Comparison of ENCODE assay signal across 23 mouse cellular contexts in the genomic region with DNA sequence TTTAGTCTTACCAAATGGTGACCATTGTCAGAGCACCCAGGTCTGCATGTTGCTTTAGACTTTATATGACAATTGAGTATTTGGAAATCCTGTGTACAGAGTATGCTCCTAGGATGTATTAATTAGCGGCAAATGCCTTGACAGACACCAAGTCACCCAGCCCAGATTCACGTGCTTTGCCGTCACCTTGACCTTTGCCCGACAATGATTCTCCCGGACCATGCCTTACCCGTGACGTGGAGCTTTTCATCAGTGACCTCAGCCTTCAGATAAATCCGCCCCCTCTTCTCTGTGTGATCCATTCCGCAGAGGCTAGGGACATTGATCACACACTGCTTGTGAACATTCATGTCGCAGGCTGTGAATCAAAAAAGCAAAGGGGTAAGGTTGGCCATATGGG.
DNase-seq lines count a peak whose midpoint lies in the region; ATAC-seq and TF ChIP-seq lines count a peak whose summit lies in the region.
"Had no signal": no experiment of that assay in that cellular context is flagged by ENCODE, and none has a peak within 500 bp of the region (broad histone marks: within the 10 kb centered on the region; RNA-seq: fewer than 3 reads in every experiment).

No protein-coding gene starts in this region.

- TF ChIP-seq CTCF in liver, postnatal 0 days (IDR thresholded peaks at IDR 0.05; ENCODE audit: low read depth) = no peak

- no peaks in the 10 kb centered on the region for H3K36me3 ChIP-seq in liver, postnatal 0 days (replicated peaks; ENCODE audit: insufficient read depth, low read length)
- no peaks in the 10 kb centered on the region for H3K36me3 ChIP-seq in forebrain, embryonic 13.5 days (ENCODE audit: poor library complexity, severe bottlenecking)
- H3K36me3 ChIP-seq: embryonic facial prominence, embryonic 15.5 days; forebrain, embryonic 12.5 days; hindbrain, embryonic 12.5 days had no signal

- no peak overlapping the region for H3K27ac ChIP-seq in liver, postnatal 0 days (ENCODE audit: low read depth)
- no peak overlapping the region for H3K27ac ChIP-seq in forebrain, embryonic 13.5 days
- H3K27ac ChIP-seq: embryonic facial prominence, embryonic 15.5 days; forebrain, embryonic 12.5 days; gastrocnemius, adult 2 months; heart, embryonic 10.5 days; hindbrain, embryonic 12.5 days had no signal

- H3K4me1 ChIP-seq in liver, postnatal 0 days (ENCODE audit: insufficient read depth) = no peaks in the 10 kb centered on the region
- H3K4me1 ChIP-seq in forebrain, embryonic 13.5 days = no peaks in the 10 kb centered on the region
- H3K4me1 ChIP-seq: embryonic facial prominence, embryonic 15.5 days; forebrain, embryonic 12.5 days; heart, embryonic 10.5 days; hindbrain, embryonic 12.5 days had no signal

- no peak for TF ChIP-seq EP300 in liver, postnatal 0 days (IDR thresholded peaks at IDR 0.05; ENCODE audit: low read depth)

- ATAC-seq in liver, postnatal 0 days = peak; percentile 19; the same call in 1 of the 2 replicates
- no peak for ATAC-seq in forebrain, embryonic 13.5 days
- ATAC-seq: hindbrain, embryonic 16.5 days; inflammation-experienced regulatory T-cells, adult 6 months had no signal

- H3K9ac ChIP-seq in liver, postnatal 0 days (replicated peaks) = no peak overlapping the region
- H3K9ac ChIP-seq in forebrain, embryonic 13.5 days = no peak overlapping the region
- H3K9ac ChIP-seq: embryonic facial prominence, embryonic 15.5 days; forebrain, embryonic 12.5 days; forebrain, postnatal 0 days; hindbrain, embryonic 12.5 days had no signal

- no peak for DNase-seq in liver, postnatal 0 days
- no peak for DNase-seq in liver
- DNase-seq in adrenal gland, adult 8-10 months = peak; percentile 18
- peak; percentile 41 for DNase-seq in adrenal gland, postnatal 25 days
- no peak for DNase-seq in spleen, postnatal 4 days (ENCODE audit: low spot score in 2 of 2)
- DNase-seq: cerebellum, adult 11 months; cerebellum, adult 8-10 months; cerebellum, postnatal 14 days; embryo, embryonic 11 days; forebrain, postnatal 0 days; gastrocnemius, adult 2 months; gastrocnemius, postnatal 25 days; heart, postnatal 10 days; heart, postnatal 4 days; kidney, adult 11 months had no signal

- no peaks in the 10 kb centered on the region for H3K27me3 ChIP-seq in liver, postnatal 0 days (ENCODE audit: insufficient read depth, low read length)
- H3K27me3 ChIP-seq in forebrain, embryonic 13.5 days = no peaks in the 10 kb centered on the region
- H3K27me3 ChIP-seq: embryonic facial prominence, embryonic 15.5 days; forebrain, embryonic 12.5 days; hindbrain, embryonic 12.5 days had no signal

- no peaks in the 10 kb centered on the region for H3K9me3 ChIP-seq in liver, postnatal 0 days (ENCODE audit: low read length)
- H3K9me3 ChIP-seq in forebrain, embryonic 13.5 days (replicated peaks) = no peaks in the 10 kb centered on the region
- H3K9me3 ChIP-seq: embryonic facial prominence, embryonic 15.5 days; forebrain, embryonic 12.5 days; heart, embryonic 10.5 days had no signal

- no peak overlapping the region for H3K4me3 ChIP-seq in liver, postnatal 0 days (ENCODE audit: low read depth, low read length)
- no peak overlapping the region for H3K4me3 ChIP-seq in forebrain, embryonic 13.5 days
- H3K4me3 ChIP-seq: embryonic facial prominence, embryonic 15.5 days; erythroblast, embryonic 14.5 days; forebrain, embryonic 12.5 days; gastrocnemius, adult 2 months; heart, embryonic 10.5 days; hindbrain, embryonic 12.5 days had no signal

- WGBS in liver, postnatal 0 days (ENCODE audit: insufficient replicate concordance) = 73% methylated on average over 10 of the region's 10 CpGs
- 85% methylated on average over 10 of the region's 10 CpGs for WGBS in forebrain, embryonic 13.5 days

- H3K4me2 ChIP-seq in liver, postnatal 0 days (ENCODE audit: low read depth, low read length) = no peak overlapping the region
- no peak overlapping the region for H3K4me2 ChIP-seq in forebrain, embryonic 13.5 days
- H3K4me2 ChIP-seq: embryonic facial prominence, embryonic 15.5 days; forebrain, embryonic 12.5 days; hindbrain, embryonic 12.5 days had no signal

Comparison
In these comparisons a context has a peak if more than half of its experiments do, and no peak if none do; other contexts are left out.
1. DNase-seq: peak in adrenal gland, adult 8-10 months (single experiment) and adrenal gland, postnatal 25 days (single experiment); none in liver, postnatal 0 days (single experiment), liver (single experiment) and spleen, postnatal 4 days (0 of 2).